Mouse (Mus musculus): ENCODE results near the gene Flcn. TPM values are rescaled to one million over a fixed set of nuclear protein-coding genes. Genes with fewer than 3 reads are reported as not detected.

The Flcn gene
- polyA plus RNA-seq, 1 experiment from 2014 or later: 33.3 TPM

- Histone ChIP-seq H3K4me2 (no peak overlapping the region), H3K9me3 (no peaks in the 10 kb centered on the region), H3K36me3 (replicated peaks) (peaks cover 94% of the 10 kb centered on the region), H3K4me3 (replicated peaks) (no peak overlapping the region), H3K9ac (no peak overlapping the region), H3K27ac (no peak overlapping the region), H3K27me3 (no peaks in the 10 kb centered on the region), H3K4me1 (no peaks in the 10 kb centered on the region)
- no peak for ATAC-seq (ENCODE audit: low FRiP score)
- 95% methylated on average over 6 of the region's 6 CpGs for WGBS
Measured at GRCm38 (mm10) chr11:59754504-59754903, 55.3 kb downstream of the Flcn start.

GRCm38 (mm10) chr11:59749050-59749449 lies 60.8 kb downstream of the Flcn start:
- H3K36me3 ChIP-seq (replicated peaks): peaks cover 65% of the 10 kb centered on the region
- no peaks in the 10 kb centered on the region for H3K9me3 ChIP-seq
- H3K4me1 ChIP-seq: no peaks in the 10 kb centered on the region
- no peak overlapping the region for H3K9ac ChIP-seq
- WGBS: 90% methylated on average over 3 of the region's 3 CpGs
- H3K27ac ChIP-seq: no peak overlapping the region
- ATAC-seq (ENCODE audit: low FRiP score): no peak
- H3K4me2 ChIP-seq: no peak overlapping the region
- no peak overlapping the region for H3K4me3 ChIP-seq (replicated peaks)
- H3K27me3 ChIP-seq: no peaks in the 10 kb centered on the region

GRCm38 (mm10) chr11:59746614-59747013 lies 63.2 kb downstream of the Flcn start:
- no peak overlapping the region for H3K27ac ChIP-seq
- no peak overlapping the region for H3K9ac ChIP-seq
- 80% methylated on average over 2 of the region's 2 CpGs for WGBS
- H3K27me3 ChIP-seq: no peaks in the 10 kb centered on the region
- H3K4me1 ChIP-seq: no peaks in the 10 kb centered on the region
- no peak overlapping the region for H3K4me2 ChIP-seq
- ATAC-seq (ENCODE audit: low FRiP score): no peak
- no peaks in the 10 kb centered on the region for H3K9me3 ChIP-seq
- H3K36me3 ChIP-seq (replicated peaks): peaks cover 66% of the 10 kb centered on the region
- no peak overlapping the region for H3K4me3 ChIP-seq (replicated peaks)

- Histone ChIP-seq H3K27ac (no peak overlapping the region), H3K9ac (no peak overlapping the region), H3K4me3 (replicated peaks) (no peak overlapping the region), H3K4me2 (no peak overlapping the region), H3K27me3 (no peaks in the 10 kb centered on the region), H3K4me1 (no peaks in the 10 kb centered on the region), H3K36me3 (replicated peaks) (peaks cover 67% of the 10 kb centered on the region), H3K9me3 (no peaks in the 10 kb centered on the region)
- 90% methylated on average over 5 of the region's 5 CpGs for WGBS
- ATAC-seq (ENCODE audit: low FRiP score): no peak
Measured at GRCm38 (mm10) chr11:59745851-59746250, 64.0 kb downstream of the Flcn start.

- no peak for ATAC-seq (ENCODE audit: low FRiP score)
Measured at GRCm38 (mm10) chr11:59744374-59744773, 65.4 kb downstream of the Flcn start.

GRCm38 (mm10) chr11:59743712-59744111 lies 66.1 kb downstream of the Flcn start:
- no peaks in the 10 kb centered on the region for H3K9me3 ChIP-seq
- 92% methylated on average over 1 of the region's 1 CpGs for WGBS
- H3K4me3 ChIP-seq (replicated peaks): no peak overlapping the region
- H3K4me1 ChIP-seq: no peaks in the 10 kb centered on the region
- no peak for ATAC-seq (ENCODE audit: low FRiP score)
- no peaks in the 10 kb centered on the region for H3K27me3 ChIP-seq
- no peak overlapping the region for H3K4me2 ChIP-seq
- H3K27ac ChIP-seq: no peak overlapping the region
- H3K9ac ChIP-seq: no peak overlapping the region
- peaks cover 69% of the 10 kb centered on the region for H3K36me3 ChIP-seq (replicated peaks)

More at GRCm38 (mm10) chr11:59744374-59744773, 65.4 kb downstream of the Flcn start:
- Histone ChIP-seq H3K36me3 (replicated peaks) (peaks cover 69% of the 10 kb centered on the region), H3K9ac (no peak overlapping the region), H3K4me1 (no peaks in the 10 kb centered on the region), H3K4me2 (no peak overlapping the region), H3K27me3 (no peaks in the 10 kb centered on the region), H3K9me3 (no peaks in the 10 kb centered on the region), H3K4me3 (replicated peaks) (no peak overlapping the region), H3K27ac (no peak overlapping the region)
- WGBS: 95% methylated on average over 4 of the region's 4 CpGs

GRCm38 (mm10) chr11:59743307-59743706 lies 66.5 kb downstream of the Flcn start:
- H3K36me3 ChIP-seq (replicated peaks): peaks cover 70% of the 10 kb centered on the region

GRCm38 (mm10) chr11:59741915-59742314 lies 67.9 kb downstream of the Flcn start:
- no peaks in the 10 kb centered on the region for H3K4me1 ChIP-seq
- H3K27ac ChIP-seq: no peak overlapping the region
- no peak overlapping the region for H3K4me2 ChIP-seq
- WGBS: 97% methylated on average over 5 of the region's 5 CpGs
- no peaks in the 10 kb centered on the region for H3K9me3 ChIP-seq
- ATAC-seq (ENCODE audit: low FRiP score): no peak
- H3K9ac ChIP-seq: no peak overlapping the region
- no peaks in the 10 kb centered on the region for H3K27me3 ChIP-seq
- peaks cover 82% of the 10 kb centered on the region for H3K36me3 ChIP-seq (replicated peaks)
- H3K4me3 ChIP-seq (replicated peaks): no peak overlapping the region

More at GRCm38 (mm10) chr11:59743307-59743706, 66.5 kb downstream of the Flcn start:
- WGBS: 90% methylated on average over 2 of the region's 2 CpGs
- Histone ChIP-seq H3K9ac (no peak overlapping the region), H3K4me2 (no peak overlapping the region), H3K4me1 (no peaks in the 10 kb centered on the region), H3K4me3 (replicated peaks) (no peak overlapping the region), H3K27ac (no peak overlapping the region), H3K27me3 (no peaks in the 10 kb centered on the region), H3K9me3 (no peaks in the 10 kb centered on the region)
- no peak for ATAC-seq (ENCODE audit: low FRiP score)

Other genes starting within 250 kb of the Flcn start
- not detected in 2 replicates for gene Olfr222, start 233.8 kb downstream of the Flcn start, polyA plus RNA-seq (2016; fragmentation: Nextera tagmentation; extraction: Ambion mirVana)
- not detected in 2 replicates for gene Olfr223, start 216.7 kb downstream of the Flcn start, polyA plus RNA-seq (2016; fragmentation: Nextera tagmentation; extraction: Ambion mirVana)
- 39.9 and 77.3 TPM in 2 replicates for gene Mprip, start 148.7 kb downstream of the Flcn start, polyA plus RNA-seq (2016; fragmentation: Nextera tagmentation; extraction: Ambion mirVana)
- 2.3 TPM in 2 replicates for gene Pld6, start 22.4 kb downstream of the Flcn start, polyA plus RNA-seq (2016; fragmentation: Nextera tagmentation; extraction: Ambion mirVana)
- gene Nt5m, start 29.4 kb upstream of the Flcn start, polyA plus RNA-seq (2016; fragmentation: Nextera tagmentation; extraction: Ambion mirVana): 41.5 and 41.9 TPM in 2 replicates
- gene Cops3, start 29.8 kb upstream of the Flcn start, polyA plus RNA-seq (2016; fragmentation: Nextera tagmentation; extraction: Ambion mirVana): 221 and 226 TPM in 2 replicates
- 44.2 and 44.7 TPM in 2 replicates for gene Med9, start 138.2 kb upstream of the Flcn start, polyA plus RNA-seq (2016; fragmentation: Nextera tagmentation; extraction: Ambion mirVana)
- gene Rasd1, start 154.9 kb upstream of the Flcn start, polyA plus RNA-seq (2016; fragmentation: Nextera tagmentation; extraction: Ambion mirVana): 0.76 and 1.4 TPM in 2 replicates
- gene Pemt, start 236.5 kb upstream of the Flcn start, polyA plus RNA-seq (2016; fragmentation: Nextera tagmentation; extraction: Ambion mirVana): 5.4 and 6.3 TPM in 2 replicates